Mouse (Mus musculus): ENCODE data around the gene Slc7a11.

- TF ChIP-seq CTCF (IDR thresholded peaks at IDR 0.05; ENCODE audit: borderline replicate concordance, control insufficient read depth, extremely low read depth, insufficient read depth, low read length, poor library complexity) (no peak), POLR2A (IDR thresholded peaks at IDR 0.05; ENCODE audit: control insufficient read depth, extremely low read depth, insufficient read depth, low read length, poor library complexity) (no peak)
Measured at GRCm38 (mm10) chr3:50484076-50484475, 40.7 kb upstream of the Slc7a11 start.

Measured in thymus, adult 2 months (tissue).